Mouse (Mus musculus) kidney, embryonic 15.5 days (tissue): ENCODE data around the gene Grin3b. TPM values are rescaled to one million over a fixed set of nuclear protein-coding genes. Genes with fewer than 3 reads are reported as not detected.
"Not testable (repeated sequence)": the region's sequence is repeated elsewhere in the genome, so short reads cannot be mapped to it uniquely, and the experiment has no call there.

Source experiments
- ATAC-seq: fragments of 200-750 bp; cut with Nextera tagmentation; replicated peaks from 2 replicates; pipeline ENCODE4 v1.8.0; 2017; ENCODE audit warnings: moderate TSS enrichment; ENCODE audit not compliant: low FRiP score
- H3K27ac ChIP-seq: fragments of 300-500 bp; sonication (generic); 2 replicates; pipeline ENCODE4 v1.5.1; 2015; ENCODE audit warnings: mild to moderate bottlenecking, inconsistent platforms
- H3K27me3 ChIP-seq: fragments of 300-500 bp; sonication (generic); 2 replicates; pipeline ENCODE4 v1.6.1; 2015; ENCODE audit warnings: inconsistent platforms
- H3K36me3 ChIP-seq: fragments of 300-500 bp; sonication (generic); 2 replicates; pipeline ENCODE4 v1.6.1; 2015; ENCODE audit warnings: inconsistent platforms
- H3K4me1 ChIP-seq: fragments of 300-500 bp; sonication (generic); 2 replicates; pipeline ENCODE4 v1.6.1; 2015; ENCODE audit warnings: inconsistent platforms
- H3K4me2 ChIP-seq: fragments of 300-500 bp; sonication (generic); 2 replicates; pipeline ENCODE4 v1.6.1; 2015; ENCODE audit warnings: moderate library complexity, mild to moderate bottlenecking, inconsistent platforms
- H3K4me3 ChIP-seq: fragments of 300-500 bp; sonication (generic); replicated peaks from 2 replicates; pipeline ENCODE4 v1.5.1; 2015; ENCODE audit warnings: mild to moderate bottlenecking, inconsistent platforms
- H3K9ac ChIP-seq: fragments of 300-500 bp; sonication (generic); 2 replicates; pipeline ENCODE4 v1.6.1; 2015; ENCODE audit warnings: mild to moderate bottlenecking, inconsistent platforms
- H3K9me3 ChIP-seq: fragments of 300-500 bp; sonication (generic); replicated peaks from 2 replicates; pipeline ENCODE4 v1.6.1; 2016; ENCODE audit warnings: inconsistent platforms
- WGBS: fragments of 180-500 bp; shearing (Covaris S2); methylation state at CpG from one replicate; pipeline ENCODE4 v1.1.7; 2015; ENCODE audit warnings: mixed read lengths; 5-methylcytosine and 5-hydroxymethylcytosine counted together
- polyA plus RNA-seq: library from polyadenylated mRNA; unstranded; fragments of >200 nt; fragmentation: Nextera tagmentation; extraction: Ambion mirVana; gene quantifications from 2 replicates; pipeline ENCODE4 v1.2.1, GENCODE M21; 2015

Grin3b gene
- polyA plus RNA-seq, 1 experiment from 2014 or later = 0.31 TPM

GRCm38 (mm10) chr10:79958140-79958816, 12.2 kb upstream of the Grin3b start:
- WGBS = 8% methylated on average over 21 of the region's 21 CpGs
- H3K9ac ChIP-seq = 0 out of 2 replicates have a peak overlapping the region, but pooled peaks have one; percentile 17
- peaks cover 36% of the 10 kb centered on the region for H3K4me1 ChIP-seq
- peak overlapping the region; percentile 58; the same call in 1 of the 2 replicates for H3K27ac ChIP-seq
- H3K27me3 ChIP-seq = no peaks in the 10 kb centered on the region
- H3K36me3 ChIP-seq = peaks cover 29% of the 10 kb centered on the region
- ATAC-seq = 0 out of 2 replicates have a peak, but pooled peaks have one; percentile 8
- H3K4me3 ChIP-seq = no peak overlapping the region
- peak overlapping the region; percentile 38; the same call in 1 of the 2 replicates for H3K4me2 ChIP-seq
- no peaks in the 10 kb centered on the region for H3K9me3 ChIP-seq

DNA sequence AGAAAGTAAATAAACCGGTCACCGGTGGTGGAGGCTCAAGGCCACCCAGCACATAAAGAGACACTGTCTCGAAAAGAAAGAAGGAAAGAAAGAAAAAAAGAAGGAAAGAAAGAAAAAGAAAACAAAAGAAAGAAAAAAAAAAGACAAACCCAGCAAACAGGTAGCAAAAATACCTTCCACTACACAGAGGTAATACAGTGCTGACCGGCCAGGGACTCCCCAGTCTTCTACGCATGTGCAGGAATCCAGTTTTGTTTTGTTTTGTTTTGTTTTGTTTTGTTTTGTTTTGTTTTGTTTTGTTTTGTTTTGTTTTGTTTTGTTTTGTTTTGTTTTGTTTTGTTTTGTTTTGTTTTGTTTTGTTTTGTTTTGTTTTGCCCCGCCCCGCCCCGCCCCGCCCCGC, 11.1 kb upstream of the Grin3b start:
- peak overlapping the region; percentile 83 for H3K4me2 ChIP-seq
- H3K4me3 ChIP-seq = peak overlapping the region; percentile 99
- WGBS = 31% methylated on average over 10 of the region's 10 CpGs
- not testable (repeated sequence) for H3K27ac ChIP-seq, H3K27me3 ChIP-seq, H3K9me3 ChIP-seq, H3K9ac ChIP-seq, ATAC-seq
- H3K4me1 ChIP-seq = peaks cover 36% of the 10 kb centered on the region
- H3K36me3 ChIP-seq = peaks cover 32% of the 10 kb centered on the region

DNA sequence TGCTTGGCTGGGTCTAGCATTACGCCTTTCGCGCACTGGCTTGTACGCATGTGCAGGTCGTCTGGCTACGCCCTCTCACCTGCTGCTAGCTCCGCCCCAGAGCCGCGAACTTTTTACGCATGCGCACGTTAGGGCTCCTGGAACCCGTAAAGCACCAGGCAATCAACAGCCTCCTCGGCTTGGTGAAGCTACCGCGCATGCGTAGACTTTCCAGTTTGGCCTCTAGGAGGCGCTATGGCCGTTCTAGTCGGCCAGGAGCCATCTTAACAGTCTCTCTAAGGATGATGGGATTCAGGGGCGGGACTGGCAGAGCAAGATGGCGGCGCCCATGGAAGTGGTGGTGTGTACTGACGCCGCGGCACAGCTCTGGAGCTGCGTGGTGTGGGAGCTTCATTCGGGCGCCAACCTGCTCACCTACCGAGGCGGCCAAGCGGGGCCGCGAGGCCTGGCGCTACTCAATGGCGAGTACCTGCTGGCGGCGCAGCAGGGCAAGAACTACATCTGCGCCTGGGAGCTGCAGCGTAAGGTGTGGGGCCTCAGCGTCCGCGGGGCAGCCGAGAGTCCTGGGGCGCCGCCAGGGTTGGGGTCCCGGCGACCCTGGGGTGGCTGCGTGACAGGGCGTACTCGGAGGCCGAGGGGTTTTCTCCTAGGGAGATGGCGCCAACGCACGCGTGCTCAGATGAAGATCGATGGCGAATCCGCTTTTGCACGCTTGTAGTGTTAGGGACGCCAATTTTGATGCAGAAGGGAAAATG, 10.5 kb upstream of the Grin3b start, which contains the start of gene Wdr18:
Wdr18 (plus strand) TSS at position 306 of the 755 bp plus-strand sequence.
- H3K27me3 ChIP-seq = no peaks in the 10 kb centered on the region
- ATAC-seq = peak; percentile 94
- H3K4me1 ChIP-seq = peaks cover 36% of the 10 kb centered on the region
- peaks cover 38% of the 10 kb centered on the region for H3K36me3 ChIP-seq
- H3K4me3 ChIP-seq = peak within 1 kb of the TSS; percentile 99
- H3K27ac ChIP-seq = peak within 1 kb of the TSS; percentile 82
- under 1% methylated on average over 61 of the region's 61 CpGs for WGBS
- no peaks in the 10 kb centered on the region for H3K9me3 ChIP-seq
- peak within 1 kb of the TSS; percentile 83 for H3K4me2 ChIP-seq
- peak within 1 kb of the TSS; percentile 92 for H3K9ac ChIP-seq

DNA sequence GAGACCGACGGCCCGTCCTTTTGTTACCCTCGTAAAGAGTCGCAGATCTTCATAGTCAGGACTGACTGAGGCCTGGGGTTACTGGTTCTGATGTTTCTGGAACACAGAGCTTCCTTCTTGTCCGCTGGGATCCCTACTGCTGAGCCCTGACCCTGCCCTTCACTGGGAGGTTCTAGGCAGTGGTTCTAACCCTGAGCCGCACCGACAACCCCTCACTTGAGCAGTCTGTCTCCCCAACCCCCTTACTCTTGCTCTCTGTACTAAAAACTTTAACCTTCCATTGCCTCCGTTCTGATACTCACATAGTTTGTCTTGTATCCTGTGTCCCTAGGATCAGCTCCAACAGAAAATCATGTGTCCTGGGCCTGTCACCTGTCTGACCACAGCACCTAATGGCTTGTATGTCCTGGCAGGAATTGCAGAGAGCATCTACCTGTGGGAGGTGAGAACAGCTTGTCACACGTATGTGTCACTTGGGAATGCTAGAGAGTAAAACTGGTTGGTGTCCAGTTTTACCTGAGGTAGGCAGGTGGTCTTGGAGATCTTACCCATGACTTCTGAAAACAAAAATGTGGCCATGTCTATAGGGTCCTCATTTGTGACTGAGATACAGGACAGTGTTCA, 9.7 kb upstream of the Grin3b start:
- Histone ChIP-seq H3K27ac (peak overlapping the region; percentile 82; the same call in 1 of the 2 replicates), H3K4me2 (peak overlapping the region; percentile 83), H3K36me3 (peaks cover 46% of the 10 kb centered on the region), H3K4me3 (peak overlapping the region; percentile 99), H3K9ac (peak overlapping the region; percentile 92), H3K27me3 (no peaks in the 10 kb centered on the region), H3K4me1 (peaks cover 34% of the 10 kb centered on the region), H3K9me3 (no peaks in the 10 kb centered on the region)
- ATAC-seq = no peak
- 13% methylated on average over 10 of the region's 10 CpGs for WGBS

DNA sequence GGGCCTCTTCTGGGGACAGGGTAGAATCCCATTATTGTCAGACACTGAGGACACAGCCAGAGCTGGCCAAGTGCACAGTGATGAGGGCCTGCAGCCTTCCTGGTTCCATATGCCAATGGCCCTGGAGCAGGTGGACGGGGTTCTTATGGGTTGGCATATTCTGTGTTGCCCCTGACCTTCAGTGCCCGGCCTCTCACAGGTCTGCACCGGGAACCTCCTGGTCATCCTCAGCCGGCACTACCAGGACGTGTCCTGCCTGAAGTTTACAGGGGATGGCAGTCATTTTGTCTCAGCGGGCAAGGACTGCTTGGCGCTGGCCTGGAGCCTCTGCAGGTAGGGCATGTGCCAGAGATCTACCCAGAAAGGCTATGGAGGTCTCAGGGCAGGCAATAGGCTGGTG, 5.8 kb upstream of the Grin3b start:
- no peak overlapping the region for H3K4me2 ChIP-seq
- WGBS = 95% methylated on average over 7 of the region's 7 CpGs
- no peak for ATAC-seq
- H3K9ac ChIP-seq = no peak overlapping the region
- H3K4me1 ChIP-seq = peaks cover 11% of the 10 kb centered on the region
- no peak overlapping the region for H3K4me3 ChIP-seq
- H3K27ac ChIP-seq = no peak overlapping the region
- 0 out of 2 replicates have a peak, but pooled peaks cover 2% of the 10 kb centered on the region for H3K27me3 ChIP-seq
- H3K36me3 ChIP-seq = peaks cover 76% of the 10 kb centered on the region
- H3K9me3 ChIP-seq = no peaks in the 10 kb centered on the region

GRCm38 (mm10) chr10:79965325-79965724, 5.2 kb upstream of the Grin3b start:
- Histone ChIP-seq H3K36me3 (peaks cover 76% of the 10 kb centered on the region), H3K4me2 (no peak overlapping the region), H3K4me3 (no peak overlapping the region), H3K4me1 (peaks cover 11% of the 10 kb centered on the region), H3K27me3 (0 out of 2 replicates have a peak, but pooled peaks cover 7% of the 10 kb centered on the region), H3K9me3 (no peaks in the 10 kb centered on the region), H3K9ac (no peak overlapping the region), H3K27ac (no peak overlapping the region)
- no peak for ATAC-seq
- WGBS = 82% methylated on average over 5 of the region's 5 CpGs

- no peak overlapping the region for H3K9ac ChIP-seq
- no peak overlapping the region for H3K27ac ChIP-seq
- no peak for ATAC-seq
- H3K27me3 ChIP-seq = peaks cover 21% of the 10 kb centered on the region
- no peak overlapping the region for H3K4me2 ChIP-seq
- H3K9me3 ChIP-seq = no peaks in the 10 kb centered on the region
- WGBS = 91% methylated on average over 5 of the region's 5 CpGs
- peaks cover 69% of the 10 kb centered on the region for H3K36me3 ChIP-seq
- peaks cover 15% of the 10 kb centered on the region for H3K4me1 ChIP-seq
- no peak overlapping the region for H3K4me3 ChIP-seq
Measured at GRCm38 (mm10) chr10:79966886-79967400, 3.6 kb upstream of the Grin3b start.

DNA sequence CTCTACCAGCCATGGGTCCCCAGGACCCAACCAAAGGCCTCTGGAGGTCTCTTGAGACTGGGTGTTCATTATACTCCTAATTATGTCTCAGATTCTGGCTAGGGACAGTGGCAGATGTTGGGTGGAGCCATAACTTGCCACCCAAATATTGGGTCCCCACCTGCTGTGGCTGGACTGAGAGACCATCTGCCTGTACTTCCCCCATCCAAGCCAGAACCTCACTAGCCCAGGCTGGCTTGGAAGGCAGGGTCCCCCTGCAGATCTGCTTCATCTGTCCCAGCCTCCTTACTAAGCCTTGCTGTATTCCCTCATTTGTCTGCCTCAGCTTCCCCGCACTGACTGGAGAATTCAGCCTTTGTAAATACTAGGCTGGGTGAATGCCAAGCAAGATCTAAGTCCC, 2.3 kb upstream of the Grin3b start:
- ATAC-seq = no peak
- 86% methylated on average over 1 of the region's 1 CpGs for WGBS

GRCm38 (mm10) chr10:79969124-79969568, 1.4 kb upstream of the Grin3b start:
- ATAC-seq = no peak
- 7% methylated on average over 3 of the region's 3 CpGs for WGBS

More for the DNA sequence above, 2.3 kb upstream of the Grin3b start:
- H3K9me3 ChIP-seq = no peaks in the 10 kb centered on the region
- no peak overlapping the region for H3K27ac ChIP-seq
- H3K9ac ChIP-seq = no peak overlapping the region
- H3K27me3 ChIP-seq = peaks cover 29% of the 10 kb centered on the region
- peaks cover 56% of the 10 kb centered on the region for H3K36me3 ChIP-seq
- no peak overlapping the region for H3K4me2 ChIP-seq
- peaks cover 20% of the 10 kb centered on the region for H3K4me1 ChIP-seq
- H3K4me3 ChIP-seq = no peak overlapping the region

DNA sequence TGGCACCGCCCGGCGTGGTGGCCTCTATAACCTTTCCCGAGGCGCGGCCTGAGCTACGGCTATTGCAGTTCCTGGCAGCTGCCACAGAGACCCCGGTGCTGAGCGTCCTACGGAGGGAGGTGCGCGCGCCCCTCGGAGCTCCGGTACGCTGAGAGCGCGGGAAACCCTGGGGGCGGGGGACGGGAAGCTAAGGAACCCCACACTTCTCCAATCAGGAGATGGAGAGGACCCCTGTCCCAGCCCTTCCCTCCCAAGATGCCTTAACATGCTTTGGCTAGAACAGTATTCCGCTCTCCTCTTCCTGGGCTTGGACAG, 625 bp downstream of the Grin3b start:
- Histone ChIP-seq H3K4me2 (peak overlapping the region; percentile 92), H3K4me1 (peaks cover 23% of the 10 kb centered on the region), H3K9me3 (no peaks in the 10 kb centered on the region), H3K36me3 (peaks cover 51% of the 10 kb centered on the region), H3K4me3 (peak overlapping the region; percentile 45), H3K27me3 (peaks cover 29% of the 10 kb centered on the region), H3K9ac (peak overlapping the region; percentile 47), H3K27ac (no peak overlapping the region)
- ATAC-seq = 0 out of 2 replicates have a peak, but pooled peaks have one; percentile 1
- WGBS = 3% methylated on average over 21 of the region's 21 CpGs

More at GRCm38 (mm10) chr10:79969124-79969568, 1.4 kb upstream of the Grin3b start:
- no peaks in the 10 kb centered on the region for H3K9me3 ChIP-seq
- H3K4me3 ChIP-seq = no peak overlapping the region
- H3K36me3 ChIP-seq = peaks cover 52% of the 10 kb centered on the region
- H3K4me1 ChIP-seq = peaks cover 20% of the 10 kb centered on the region
- no peak overlapping the region for H3K9ac ChIP-seq
- no peak overlapping the region for H3K27ac ChIP-seq
- peaks cover 29% of the 10 kb centered on the region for H3K27me3 ChIP-seq
- no peak overlapping the region for H3K4me2 ChIP-seq

DNA sequence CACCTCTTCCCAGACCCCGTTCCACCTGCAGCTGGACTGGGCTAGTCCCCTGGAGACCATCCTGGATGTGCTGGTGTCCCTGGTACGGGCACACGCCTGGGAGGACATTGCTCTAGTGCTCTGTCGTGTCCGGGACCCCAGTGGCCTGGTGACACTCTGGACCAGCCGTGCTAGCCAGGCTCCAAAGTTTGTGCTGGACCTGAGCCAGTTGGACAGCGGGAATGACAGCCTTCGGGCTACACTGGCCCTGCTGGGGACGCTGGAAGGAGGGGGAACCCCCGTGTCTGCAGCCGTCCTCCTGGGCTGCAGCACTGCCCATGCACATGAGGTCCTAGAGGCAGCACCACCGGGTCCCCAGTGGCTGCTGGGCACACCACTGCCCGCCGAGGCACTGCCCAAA, 2.3 kb downstream of the Grin3b start:
- no peak overlapping the region for H3K4me2 ChIP-seq
- no peak overlapping the region for H3K27ac ChIP-seq
- peaks cover 23% of the 10 kb centered on the region for H3K4me1 ChIP-seq
- peaks cover 29% of the 10 kb centered on the region for H3K27me3 ChIP-seq
- no peak overlapping the region for H3K4me3 ChIP-seq
- no peak overlapping the region; the same call in 1 of the 2 replicates for H3K9ac ChIP-seq
- H3K9me3 ChIP-seq = no peaks in the 10 kb centered on the region
- WGBS = 53% methylated on average over 14 of the region's 14 CpGs
- no peak for ATAC-seq
- peaks cover 51% of the 10 kb centered on the region for H3K36me3 ChIP-seq
